Mouse (Mus musculus) CD4-positive naive resting alpha-beta T cell, adult 57 days (primary cell): Measurements from ENCODE around the gene B3glct. TPM values are rescaled to one million over a fixed set of nuclear protein-coding genes. Genes with fewer than 3 reads are reported as not detected.

Experiments
- total RNA-seq: library from RNA; stranded (reverse); gene quantifications from one replicate; pipeline ENCODE4 v1.2.4, GENCODE M21; 2023

Gene B3glct
- 3.9 TPM for total RNA-seq

DNA sequence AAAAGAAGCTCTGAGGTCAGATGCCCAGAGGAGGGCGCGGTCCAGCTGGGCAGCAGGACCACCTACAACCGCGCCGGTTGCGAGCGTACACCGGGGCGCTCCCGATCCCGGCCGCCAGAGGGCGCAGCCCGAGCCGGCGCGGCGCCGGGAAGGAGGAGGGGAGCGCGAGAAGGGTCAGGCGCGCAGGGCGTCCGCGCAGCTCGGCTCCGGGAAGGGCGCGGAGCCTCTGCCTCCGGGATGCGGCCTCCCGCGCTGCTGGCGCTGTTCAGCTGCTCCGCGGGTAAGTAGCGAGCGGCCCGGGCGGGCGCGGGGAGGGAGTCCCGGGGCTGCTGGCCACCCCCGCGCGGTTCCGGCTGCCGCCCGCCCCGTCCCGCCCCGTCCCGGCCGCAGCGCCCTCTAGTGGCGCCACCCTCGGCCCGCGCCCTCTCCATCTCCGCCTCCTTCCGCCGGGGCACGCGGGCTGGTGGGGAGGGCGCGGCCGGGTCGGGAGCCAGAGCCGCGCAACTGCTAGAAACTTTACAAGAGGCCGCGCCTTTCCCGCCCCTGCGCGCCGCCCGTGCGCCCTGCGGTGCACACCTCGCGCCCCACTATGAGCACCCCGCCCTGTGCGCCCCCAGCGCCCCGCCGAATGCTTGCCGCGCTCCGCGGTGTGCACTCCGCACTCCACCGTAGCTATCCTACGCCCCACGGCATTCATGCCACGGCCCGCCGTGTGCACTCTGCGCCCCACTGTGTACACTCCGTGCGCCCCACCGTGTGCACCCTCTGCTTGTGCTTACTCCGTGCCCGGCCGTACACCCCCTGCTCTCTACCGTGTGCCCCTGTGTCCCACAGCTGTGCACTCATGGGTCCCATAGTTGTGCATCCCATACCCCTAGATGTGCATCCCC is at the start of gene B3glct:
Gene B3glct (plus strand): TSS at position 131 of the 890 bp plus-strand sequence.

GRCm38 (mm10) chr5:149636075-149636920 is 41.7 kb upstream of the B3glct start, which contains the start of gene Hsph1:
Gene Hsph1, minus strand, starts transcription at chr5:149636376.

Other genes with a start within 250 kb of the B3glct start
- gene Tex26, start 238.6 kb upstream of the B3glct start, total RNA-seq = not detected
- not detected for gene Wdr95, start 149.6 kb upstream of the B3glct start, total RNA-seq
- gene Hsph1, start 41.9 kb upstream of the B3glct start, total RNA-seq = 229 TPM